Mouse (Mus musculus) forebrain, embryonic 10.5 days (tissue): ENCODE results near the gene Plin4. TPM values are rescaled to one million over a fixed set of nuclear protein-coding genes. Genes with fewer than 3 reads are reported as not detected.
"Not testable (repeated sequence)": the region's sequence is repeated elsewhere in the genome, so short reads cannot be mapped to it uniquely, and the experiment has no call there.

Source experiments
- DNase-seq: peaks from one replicate; pipeline ENCODE4 v3.0.0-alpha.2; 2017; ENCODE audit warnings: low spot score; ENCODE audit errors: extremely low spot score
- H3K27ac ChIP-seq: fragments of 300-500 bp; sonication (generic); 2 replicates; pipeline ENCODE4 v1.5.1; 2016; ENCODE audit warnings: mild to moderate bottlenecking
- H3K27me3 ChIP-seq: fragments of 300-500 bp; sonication (generic); 2 replicates; pipeline ENCODE4 v1.6.1; 2016; ENCODE audit warnings: mild to moderate bottlenecking; ENCODE audit not compliant: poor library complexity, severe bottlenecking
- H3K36me3 ChIP-seq: fragments of 300-500 bp; sonication (generic); replicated peaks from 2 replicates; pipeline ENCODE4 v1.6.1; 2016; ENCODE audit warnings: mild to moderate bottlenecking, moderate library complexity
- H3K4me1 ChIP-seq: fragments of 300-500 bp; sonication (generic); 2 replicates; pipeline ENCODE4 v1.6.1; 2016
- H3K4me3 ChIP-seq: fragments of 300-500 bp; sonication (generic); 2 replicates; pipeline ENCODE4 v1.5.1; 2016; ENCODE audit warnings: mild to moderate bottlenecking, moderate library complexity
- H3K9me3 ChIP-seq: fragments of 300-500 bp; sonication (generic); 2 replicates; pipeline ENCODE4 v1.6.1; 2016; ENCODE audit warnings: mild to moderate bottlenecking, moderate library complexity
- WGBS: fragments of 180-500 bp; shearing (Covaris S2); methylation state at CpG from one replicate; pipeline ENCODE4 v1.1.7; 2016; 5-methylcytosine and 5-hydroxymethylcytosine counted together
- polyA plus RNA-seq: library from polyadenylated mRNA; unstranded; fragments of >200 nt; fragmentation: Nextera tagmentation; extraction: Ambion mirVana; gene quantifications from 2 replicates; pipeline ENCODE4 v1.2.1, GENCODE M21; 2016

Plin4 gene
- polyA plus RNA-seq, 1 experiment from 2014 or later, result 0.05 TPM

GRCm38 (mm10) chr17:56107736-56108135, 1.9 kb downstream of the Plin4 start:
- H3K27ac ChIP-seq, result no peak overlapping the region
- no peak overlapping the region for H3K4me3 ChIP-seq
- peaks cover under 1% of the 10 kb centered on the region for H3K4me1 ChIP-seq
- WGBS, result 75% methylated on average over 2 of the region's 2 CpGs
- no peaks in the 10 kb centered on the region for H3K9me3 ChIP-seq
- H3K36me3 ChIP-seq, result peaks cover 20% of the 10 kb centered on the region
- DNase-seq, result no peak
- no peaks in the 10 kb centered on the region for H3K27me3 ChIP-seq

GRCm38 (mm10) chr17:56106981-56107380, 2.6 kb downstream of the Plin4 start:
- H3K4me1 ChIP-seq, result no peaks in the 10 kb centered on the region
- no peak for DNase-seq
- no peaks in the 10 kb centered on the region for H3K27me3 ChIP-seq
- no peak overlapping the region for H3K4me3 ChIP-seq
- WGBS, result 86% methylated on average over 4 of the region's 4 CpGs
- H3K9me3 ChIP-seq, result no peaks in the 10 kb centered on the region
- peaks cover 25% of the 10 kb centered on the region for H3K36me3 ChIP-seq
- H3K27ac ChIP-seq, result no peak overlapping the region

- WGBS, result 93% methylated on average over 4 of the region's 4 CpGs
- H3K4me3 ChIP-seq, H3K27ac ChIP-seq, H3K4me1 ChIP-seq, H3K27me3 ChIP-seq, DNase-seq, H3K9me3 ChIP-seq: not testable (repeated sequence)
- H3K36me3 ChIP-seq, result peaks cover 31% of the 10 kb centered on the region
These were observed 3.2 kb downstream of the Plin4 start for GRCm38 (mm10) chr17:56106436-56106835.

GRCm38 (mm10) chr17:56104821-56105220, 4.8 kb downstream of the Plin4 start:
- not testable (repeated sequence) for H3K27ac ChIP-seq, H3K4me3 ChIP-seq, H3K4me1 ChIP-seq, H3K9me3 ChIP-seq, DNase-seq, H3K27me3 ChIP-seq
- 95% methylated on average over 3 of the region's 5 CpGs for WGBS
- peaks cover 47% of the 10 kb centered on the region for H3K36me3 ChIP-seq

GRCm38 (mm10) chr17:56103465-56104285, 5.9 kb downstream of the Plin4 start:
- no peak for DNase-seq
- no peak overlapping the region for H3K27ac ChIP-seq
- H3K4me3 ChIP-seq, result no peak overlapping the region
- WGBS, result 96% methylated on average over 8 of the region's 8 CpGs
- no peaks in the 10 kb centered on the region for H3K4me1 ChIP-seq
- no peaks in the 10 kb centered on the region for H3K27me3 ChIP-seq
- peaks cover 57% of the 10 kb centered on the region for H3K36me3 ChIP-seq
- no peaks in the 10 kb centered on the region for H3K9me3 ChIP-seq

GRCm38 (mm10) chr17:56102927-56103326, 6.7 kb downstream of the Plin4 start:
- H3K36me3 ChIP-seq, result peaks cover 63% of the 10 kb centered on the region

GRCm38 (mm10) chr17:56102158-56102557, 7.4 kb downstream of the Plin4 start:
- no peaks in the 10 kb centered on the region for H3K9me3 ChIP-seq
- no peak overlapping the region for H3K27ac ChIP-seq
- H3K36me3 ChIP-seq, result peaks cover 71% of the 10 kb centered on the region
- no peak for DNase-seq
- WGBS, result 86% methylated on average over 5 of the region's 5 CpGs
- H3K27me3 ChIP-seq, result no peaks in the 10 kb centered on the region
- H3K4me3 ChIP-seq, result no peak overlapping the region
- no peaks in the 10 kb centered on the region for H3K4me1 ChIP-seq

More at GRCm38 (mm10) chr17:56102927-56103326, 6.7 kb downstream of the Plin4 start:
- DNase-seq, result no peak
- H3K4me3 ChIP-seq, result no peak overlapping the region
- no peaks in the 10 kb centered on the region for H3K9me3 ChIP-seq
- WGBS, result 95% methylated on average over 9 of the region's 9 CpGs
- no peak overlapping the region for H3K27ac ChIP-seq
- no peaks in the 10 kb centered on the region for H3K4me1 ChIP-seq
- H3K27me3 ChIP-seq, result no peaks in the 10 kb centered on the region

GRCm38 (mm10) chr17:56100811-56101210, 8.8 kb downstream of the Plin4 start:
- Histone ChIP-seq H3K4me1 (no peaks in the 10 kb centered on the region), H3K27me3 (no peaks in the 10 kb centered on the region), H3K4me3 (no peak overlapping the region), H3K27ac (no peak overlapping the region), H3K36me3 (peaks cover 84% of the 10 kb centered on the region), H3K9me3 (no peaks in the 10 kb centered on the region)
- DNase-seq, result no peak
- 94% methylated on average over 3 of the region's 3 CpGs for WGBS

GRCm38 (mm10) chr17:56098711-56099572, 10.7 kb downstream of the Plin4 start:
- 92% methylated on average over 15 of the region's 15 CpGs for WGBS
- Histone ChIP-seq H3K36me3 (peaks cover 98% of the 10 kb centered on the region), H3K27ac (no peak overlapping the region), H3K9me3 (no peaks in the 10 kb centered on the region), H3K27me3 (no peaks in the 10 kb centered on the region), H3K4me1 (no peaks in the 10 kb centered on the region), H3K4me3 (no peak overlapping the region)
- DNase-seq, result no peak

GRCm38 (mm10) chr17:56098180-56098579, 11.4 kb downstream of the Plin4 start:
- Histone ChIP-seq H3K27ac (no peak overlapping the region), H3K4me3 (no peak overlapping the region), H3K36me3 (peaks cover 98% of the 10 kb centered on the region), H3K27me3 (no peaks in the 10 kb centered on the region), H3K4me1 (no peaks in the 10 kb centered on the region), H3K9me3 (no peaks in the 10 kb centered on the region)
- WGBS, result 95% methylated on average over 8 of the region's 8 CpGs
- no peak for DNase-seq

GRCm38 (mm10) chr17:56096883-56097282, 12.7 kb downstream of the Plin4 start:
- Histone ChIP-seq H3K27me3 (no peaks in the 10 kb centered on the region), H3K4me3 (no peak overlapping the region), H3K4me1 (no peaks in the 10 kb centered on the region), H3K9me3 (no peaks in the 10 kb centered on the region), H3K27ac (no peak overlapping the region), H3K36me3 (peaks cover 92% of the 10 kb centered on the region)
- WGBS, result 93% methylated on average over 12 of the region's 12 CpGs
- no peak for DNase-seq

GRCm38 (mm10) chr17:56092794-56093193, 16.8 kb downstream of the Plin4 start:
- Histone ChIP-seq H3K9me3 (no peaks in the 10 kb centered on the region), H3K36me3 (peaks cover 83% of the 10 kb centered on the region), H3K27ac (no peak overlapping the region), H3K27me3 (no peaks in the 10 kb centered on the region), H3K4me3 (no peak overlapping the region; the same call in 1 of the 2 replicates), H3K4me1 (no peaks in the 10 kb centered on the region)
- 94% methylated on average over 1 of the region's 1 CpGs for WGBS
- no peak for DNase-seq

GRCm38 (mm10) chr17:56092312-56092711, 17.3 kb downstream of the Plin4 start:
- 76% methylated on average over 1 of the region's 1 CpGs for WGBS
- peaks cover 83% of the 10 kb centered on the region for H3K36me3 ChIP-seq

More at GRCm38 (mm10) chr17:56092312-56092711, 17.3 kb downstream of the Plin4 start:
- H3K4me1 ChIP-seq, result no peaks in the 10 kb centered on the region
- no peaks in the 10 kb centered on the region for H3K27me3 ChIP-seq
- DNase-seq, result no peak
- H3K4me3 ChIP-seq, result no peak overlapping the region; the same call in 1 of the 2 replicates
- no peak overlapping the region for H3K27ac ChIP-seq
- no peaks in the 10 kb centered on the region for H3K9me3 ChIP-seq
